Mouse (Mus musculus) forebrain, embryonic 15.5 days (tissue): ENCODE measurements around the gene Olfr1392. TPM values are rescaled to one million over a fixed set of nuclear protein-coding genes. Genes with fewer than 3 reads are reported as not detected.
A peak's percentile ranks its signal among the peaks of the same experiment; 100 is the strongest.
"Not testable (repeated sequence)": the region's sequence is repeated elsewhere in the genome, so short reads cannot be mapped to it uniquely, and the experiment has no call there.

Experiments
- ATAC-seq: fragments of 200-750 bp; cut with Nextera tagmentation; replicated peaks from 2 replicates; pipeline ENCODE4 v1.8.0; 2017; ENCODE audit warnings: mild to moderate bottlenecking, moderate TSS enrichment, moderate library complexity
- H3K27ac ChIP-seq: fragments of 300-500 bp; sonication (generic); replicated peaks from 2 replicates; pipeline ENCODE4 v1.5.1; 2015; ENCODE audit warnings: mild to moderate bottlenecking, inconsistent platforms
- H3K27me3 ChIP-seq: fragments of 300-500 bp; sonication (generic); 2 replicates; pipeline ENCODE4 v1.6.1; 2015; ENCODE audit warnings: inconsistent platforms
- H3K36me3 ChIP-seq: fragments of 300-500 bp; sonication (generic); 2 replicates; pipeline ENCODE4 v1.6.1; 2015; ENCODE audit warnings: mild to moderate bottlenecking, inconsistent platforms
- H3K4me1 ChIP-seq: fragments of 300-500 bp; sonication (generic); 2 replicates; pipeline ENCODE4 v1.6.1; 2015; ENCODE audit warnings: inconsistent platforms
- H3K4me2 ChIP-seq: fragments of 300-500 bp; sonication (generic); replicated peaks from 2 replicates; pipeline ENCODE4 v1.6.1; 2015; ENCODE audit warnings: mild to moderate bottlenecking, inconsistent platforms
- H3K4me3 ChIP-seq: fragments of 300-500 bp; sonication (generic); 2 replicates; pipeline ENCODE4 v1.5.1; 2015; ENCODE audit warnings: mild to moderate bottlenecking, inconsistent platforms
- H3K9ac ChIP-seq: fragments of 300-500 bp; sonication (generic); replicated peaks from 2 replicates; pipeline ENCODE4 v1.6.1; 2015; ENCODE audit warnings: mild to moderate bottlenecking, inconsistent platforms
- H3K9me3 ChIP-seq: fragments of 300-500 bp; sonication (generic); 2 replicates; pipeline ENCODE4 v1.6.1; 2016; ENCODE audit warnings: inconsistent platforms
- WGBS: fragments of 180-500 bp; shearing (Covaris S2); methylation state at CpG from one replicate; pipeline ENCODE4 v1.1.7; 2015; ENCODE audit warnings: mixed read lengths; 5-methylcytosine and 5-hydroxymethylcytosine counted together
- polyA plus RNA-seq: library from polyadenylated mRNA; unstranded; fragments of >200 nt; fragmentation: Nextera tagmentation; extraction: Ambion mirVana; gene quantifications from 2 replicates; pipeline ENCODE4 v1.2.1, GENCODE M21; 2015

Gene Olfr1392
- polyA plus RNA-seq, 1 experiment from 2014 or later: not detected

- H3K9me3 ChIP-seq: no peaks in the 10 kb centered on the region
- WGBS: 89% methylated on average over 4 of the region's 4 CpGs
- no peak for ATAC-seq
These were observed 14.7 kb upstream of the Olfr1392 start for GRCm38 (mm10) chr11:49270368-49270767.

GRCm38 (mm10) chr11:49271334-49271733 lies 13.7 kb upstream of the Olfr1392 start:
- H3K27me3 ChIP-seq: no peaks in the 10 kb centered on the region
- 26% methylated on average over 7 of the region's 7 CpGs for WGBS

More at GRCm38 (mm10) chr11:49270368-49270767, 14.7 kb upstream of the Olfr1392 start:
- no peak overlapping the region for H3K4me3 ChIP-seq
- no peak overlapping the region for H3K9ac ChIP-seq
- no peak overlapping the region for H3K4me2 ChIP-seq
- H3K27me3 ChIP-seq: no peaks in the 10 kb centered on the region
- H3K4me1 ChIP-seq: no peaks in the 10 kb centered on the region
- no peak overlapping the region for H3K27ac ChIP-seq
- no peaks in the 10 kb centered on the region for H3K36me3 ChIP-seq

DNA sequence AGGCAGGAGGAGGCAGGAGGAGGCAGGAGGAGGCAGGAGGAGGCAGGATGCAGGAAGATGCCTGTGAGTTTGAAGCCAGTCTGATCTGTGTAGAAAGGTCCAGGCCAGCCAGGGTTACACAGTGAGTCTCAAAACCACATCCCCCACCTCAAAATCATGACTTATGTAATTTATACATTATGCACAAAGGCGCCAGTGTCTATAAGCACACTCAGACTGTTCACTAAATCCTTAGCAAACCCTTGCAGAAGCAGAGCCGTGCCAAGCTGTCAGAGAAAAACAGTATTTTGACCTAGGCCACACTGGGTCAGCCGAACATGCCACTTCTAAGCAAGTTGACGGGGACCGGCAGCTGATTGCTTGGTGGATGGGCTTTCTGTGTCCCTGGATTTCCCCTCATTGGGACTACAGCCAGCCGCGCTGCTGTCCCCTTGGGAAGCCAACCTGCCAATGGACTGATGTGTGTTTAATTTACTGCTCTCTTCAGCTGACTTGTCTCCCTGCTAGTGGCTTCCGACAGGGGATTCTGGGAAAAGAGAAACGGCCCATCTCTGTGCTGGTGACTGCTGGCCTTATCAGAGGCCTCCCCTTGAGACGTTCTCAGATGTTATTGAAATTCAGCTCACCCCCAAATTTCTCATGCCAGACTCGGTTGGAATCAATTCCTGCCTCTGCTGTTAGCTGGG lies 11.1 kb upstream of the Olfr1392 start:
- ATAC-seq: no peak

More at GRCm38 (mm10) chr11:49271334-49271733, 13.7 kb upstream of the Olfr1392 start:
- Histone ChIP-seq H3K27ac (no peak overlapping the region), H3K9ac (no peak overlapping the region), H3K9me3 (no peaks in the 10 kb centered on the region), H3K4me3 (no peak overlapping the region), H3K36me3 (no peaks in the 10 kb centered on the region), H3K4me2 (no peak overlapping the region), H3K4me1 (no peaks in the 10 kb centered on the region)
- ATAC-seq: peak; percentile 32; the same call in 1 of the 2 replicates

GRCm38 (mm10) chr11:49278222-49278621 lies 6.9 kb upstream of the Olfr1392 start, which contains the start of gene Olfr1393:
Gene Olfr1393, plus strand, starts transcription at chr11:49278304.
- no peaks in the 10 kb centered on the region for H3K27me3 ChIP-seq
- H3K4me1 ChIP-seq: no peaks in the 10 kb centered on the region
- no peak within 1 kb of the TSS for H3K27ac ChIP-seq
- no peak for ATAC-seq
- 88% methylated on average over 3 of the region's 3 CpGs for WGBS
- no peak within 1 kb of the TSS for H3K4me3 ChIP-seq
- no peak within 1 kb of the TSS for H3K4me2 ChIP-seq
- H3K9ac ChIP-seq: no peak within 1 kb of the TSS
- no peaks in the 10 kb centered on the region for H3K36me3 ChIP-seq
- no peaks in the 10 kb centered on the region for H3K9me3 ChIP-seq

More for the DNA sequence above, 11.1 kb upstream of the Olfr1392 start:
- no peak overlapping the region for H3K4me3 ChIP-seq
- WGBS: 78% methylated on average over 11 of the region's 11 CpGs
- no peaks in the 10 kb centered on the region for H3K36me3 ChIP-seq
- H3K9me3 ChIP-seq: no peaks in the 10 kb centered on the region
- H3K27ac ChIP-seq: no peak overlapping the region
- no peak overlapping the region for H3K9ac ChIP-seq
- no peak overlapping the region for H3K4me2 ChIP-seq
- H3K4me1 ChIP-seq: no peaks in the 10 kb centered on the region
- no peaks in the 10 kb centered on the region for H3K27me3 ChIP-seq

DNA sequence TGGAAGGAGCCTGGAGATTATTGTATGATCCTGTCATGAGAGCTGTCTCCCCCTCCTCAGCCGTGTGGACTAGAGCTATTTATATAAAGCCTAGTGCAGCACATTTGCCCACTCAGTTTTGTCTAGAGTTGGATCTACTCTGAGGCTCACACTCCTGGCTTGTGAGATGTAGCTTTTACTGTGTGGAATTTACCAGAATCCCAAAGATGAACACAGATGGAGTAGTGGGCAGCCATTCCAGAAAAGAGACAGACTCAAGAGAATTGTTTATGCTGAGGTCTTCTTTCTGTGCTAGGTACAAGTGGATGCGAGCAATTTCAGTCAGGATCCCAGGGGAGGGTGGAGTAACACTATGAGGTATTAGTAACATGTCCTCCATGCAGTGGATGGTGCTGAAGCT lies 2.2 kb downstream of the Olfr1392 start:
- 80% methylated on average over 2 of the region's 2 CpGs for WGBS
- Histone ChIP-seq H3K9me3 (no peaks in the 10 kb centered on the region), H3K4me3 (no peak overlapping the region), H3K27ac (no peak overlapping the region), H3K36me3 (no peaks in the 10 kb centered on the region), H3K4me2 (no peak overlapping the region), H3K4me1 (no peaks in the 10 kb centered on the region), H3K27me3 (no peaks in the 10 kb centered on the region), H3K9ac (no peak overlapping the region)
- no peak for ATAC-seq

DNA sequence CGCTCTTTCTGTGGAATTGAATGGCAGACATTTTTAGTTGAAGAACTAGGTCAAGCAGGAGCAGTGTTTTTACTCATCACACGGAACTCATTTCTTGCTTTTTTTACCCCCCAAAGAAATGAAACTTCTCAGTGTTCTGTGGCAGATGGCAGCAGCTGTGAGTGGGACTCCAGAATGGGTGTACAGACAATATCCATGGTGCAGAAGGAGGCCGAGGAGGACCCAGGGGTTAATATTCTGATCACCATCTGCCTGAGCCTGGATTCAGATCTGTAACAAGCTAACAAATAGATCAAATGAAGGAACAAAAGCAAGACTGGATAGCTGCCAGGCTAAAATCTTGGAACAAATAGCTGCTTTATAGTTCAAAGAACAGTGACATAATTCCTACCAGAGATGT lies 7.7 kb downstream of the Olfr1392 start:
- Histone ChIP-seq H3K9me3 (no peaks in the 10 kb centered on the region), H3K4me1 (no peaks in the 10 kb centered on the region), H3K4me3 (no peak overlapping the region), H3K4me2 (no peak overlapping the region), H3K27ac (no peak overlapping the region), H3K27me3 (no peaks in the 10 kb centered on the region), H3K36me3 (no peaks in the 10 kb centered on the region), H3K9ac (no peak overlapping the region)
- 40% methylated on average over 3 of the region's 3 CpGs for WGBS
- no peak for ATAC-seq

GRCm38 (mm10) chr11:49304441-49304840 lies 19.4 kb downstream of the Olfr1392 start, which contains the start of gene Olfr10:
Gene Olfr10, plus strand, starts transcription at chr11:49304741.
- Histone ChIP-seq H3K4me3 (no peak within 1 kb of the TSS), H3K27ac (no peak within 1 kb of the TSS), H3K9me3 (no peaks in the 10 kb centered on the region), H3K4me2 (no peak within 1 kb of the TSS), H3K9ac (no peak within 1 kb of the TSS), H3K27me3 (no peaks in the 10 kb centered on the region), H3K36me3 (no peaks in the 10 kb centered on the region), H3K4me1 (no peaks in the 10 kb centered on the region)
- ATAC-seq: no peak

DNA sequence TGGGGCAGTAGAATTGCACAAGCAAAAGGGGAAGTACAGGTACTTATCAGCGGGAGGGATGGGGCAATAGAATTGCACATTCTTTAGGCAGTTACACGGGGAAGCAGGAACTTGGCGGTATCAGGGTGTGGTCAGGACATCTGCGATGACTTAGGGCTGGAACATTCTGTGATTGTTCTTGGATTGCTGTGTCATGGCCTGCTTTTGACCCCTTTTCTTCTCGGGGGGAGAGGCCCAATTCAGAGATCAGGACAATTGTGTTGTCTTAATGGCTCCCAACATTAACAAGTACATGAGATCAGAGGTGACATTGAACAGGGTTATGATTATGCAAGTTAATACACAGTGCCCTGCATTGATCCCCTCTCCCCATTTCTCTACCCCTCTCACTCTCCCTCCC lies 23.5 kb downstream of the Olfr1392 start:
- H3K9me3 ChIP-seq, H3K4me1 ChIP-seq, H3K4me2 ChIP-seq, H3K9ac ChIP-seq, ATAC-seq, H3K4me3 ChIP-seq, H3K27me3 ChIP-seq, H3K27ac ChIP-seq, H3K36me3 ChIP-seq: not testable (repeated sequence)
- 82% methylated on average over 5 of the region's 5 CpGs for WGBS

GRCm38 (mm10) chr11:49322442-49322841 lies 37.4 kb downstream of the Olfr1392 start, which contains the start of gene Olfr1391:
Gene Olfr1391, plus strand, starts transcription at chr11:49322742.
- ATAC-seq: no peak
- 83% methylated on average over 2 of the region's 2 CpGs for WGBS

GRCm38 (mm10) chr11:49326726-49327125 lies 41.6 kb downstream of the Olfr1392 start:
- Histone ChIP-seq H3K27ac (no peak overlapping the region), H3K9ac (no peak overlapping the region), H3K4me2 (no peak overlapping the region), H3K36me3 (no peaks in the 10 kb centered on the region), H3K27me3 (no peaks in the 10 kb centered on the region), H3K4me1 (no peaks in the 10 kb centered on the region), H3K9me3 (no peaks in the 10 kb centered on the region), H3K4me3 (no peak overlapping the region)
- 92% methylated on average over 3 of the region's 3 CpGs for WGBS
- ATAC-seq: no peak

More at GRCm38 (mm10) chr11:49322442-49322841, 37.4 kb downstream of the Olfr1392 start, which contains the start of gene Olfr1391:
- Histone ChIP-seq H3K27ac (no peak within 1 kb of the TSS), H3K4me1 (no peaks in the 10 kb centered on the region), H3K4me3 (no peak within 1 kb of the TSS), H3K9me3 (no peaks in the 10 kb centered on the region), H3K9ac (no peak within 1 kb of the TSS), H3K36me3 (no peaks in the 10 kb centered on the region), H3K27me3 (no peaks in the 10 kb centered on the region), H3K4me2 (no peak within 1 kb of the TSS)

- no peaks in the 10 kb centered on the region for H3K36me3 ChIP-seq
- no peaks in the 10 kb centered on the region for H3K4me1 ChIP-seq
- no peak overlapping the region for H3K9ac ChIP-seq
- H3K27ac ChIP-seq: no peak overlapping the region
- 75% methylated on average over 1 of the region's 1 CpGs for WGBS
- H3K4me3 ChIP-seq: no peak overlapping the region
- no peak overlapping the region for H3K4me2 ChIP-seq
- ATAC-seq: no peak
- H3K27me3 ChIP-seq: no peaks in the 10 kb centered on the region
- H3K9me3 ChIP-seq: no peaks in the 10 kb centered on the region
These were observed 44.6 kb downstream of the Olfr1392 start for GRCm38 (mm10) chr11:49329686-49330085.

DNA sequence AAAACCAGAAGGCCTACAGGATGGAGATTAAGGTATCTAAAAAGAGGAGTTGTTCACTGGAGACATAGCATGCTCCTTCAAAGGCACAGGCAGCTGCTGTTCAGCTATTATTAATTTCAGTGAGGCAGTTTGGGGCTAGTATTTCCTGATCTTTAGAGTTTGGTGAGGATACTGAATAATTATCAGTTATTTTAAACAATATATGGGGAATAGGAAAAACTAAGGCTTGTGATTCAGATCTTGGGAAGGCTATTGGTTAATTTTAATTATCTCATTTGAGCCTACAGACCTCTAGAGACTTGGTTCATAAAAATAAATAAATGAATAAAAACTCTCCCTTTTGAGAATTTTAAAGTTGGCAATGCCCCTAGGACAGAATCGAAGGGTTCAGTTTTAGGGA lies 49.8 kb downstream of the Olfr1392 start, which contains the start of gene Olfr1390:
Gene Olfr1390, plus strand, starts transcription at position 301 of the 400 bp plus-strand sequence.
- Histone ChIP-seq H3K9ac (no peak within 1 kb of the TSS), H3K9me3 (no peaks in the 10 kb centered on the region), H3K27me3 (no peaks in the 10 kb centered on the region), H3K4me1 (no peaks in the 10 kb centered on the region), H3K4me2 (no peak within 1 kb of the TSS), H3K36me3 (no peaks in the 10 kb centered on the region), H3K4me3 (no peak within 1 kb of the TSS), H3K27ac (no peak within 1 kb of the TSS)
- ATAC-seq: no peak
- 90% methylated on average over 1 of the region's 1 CpGs for WGBS
